Mouse (Mus musculus): ENCODE results near the gene Drap1.

Gene Drap1

DNA sequence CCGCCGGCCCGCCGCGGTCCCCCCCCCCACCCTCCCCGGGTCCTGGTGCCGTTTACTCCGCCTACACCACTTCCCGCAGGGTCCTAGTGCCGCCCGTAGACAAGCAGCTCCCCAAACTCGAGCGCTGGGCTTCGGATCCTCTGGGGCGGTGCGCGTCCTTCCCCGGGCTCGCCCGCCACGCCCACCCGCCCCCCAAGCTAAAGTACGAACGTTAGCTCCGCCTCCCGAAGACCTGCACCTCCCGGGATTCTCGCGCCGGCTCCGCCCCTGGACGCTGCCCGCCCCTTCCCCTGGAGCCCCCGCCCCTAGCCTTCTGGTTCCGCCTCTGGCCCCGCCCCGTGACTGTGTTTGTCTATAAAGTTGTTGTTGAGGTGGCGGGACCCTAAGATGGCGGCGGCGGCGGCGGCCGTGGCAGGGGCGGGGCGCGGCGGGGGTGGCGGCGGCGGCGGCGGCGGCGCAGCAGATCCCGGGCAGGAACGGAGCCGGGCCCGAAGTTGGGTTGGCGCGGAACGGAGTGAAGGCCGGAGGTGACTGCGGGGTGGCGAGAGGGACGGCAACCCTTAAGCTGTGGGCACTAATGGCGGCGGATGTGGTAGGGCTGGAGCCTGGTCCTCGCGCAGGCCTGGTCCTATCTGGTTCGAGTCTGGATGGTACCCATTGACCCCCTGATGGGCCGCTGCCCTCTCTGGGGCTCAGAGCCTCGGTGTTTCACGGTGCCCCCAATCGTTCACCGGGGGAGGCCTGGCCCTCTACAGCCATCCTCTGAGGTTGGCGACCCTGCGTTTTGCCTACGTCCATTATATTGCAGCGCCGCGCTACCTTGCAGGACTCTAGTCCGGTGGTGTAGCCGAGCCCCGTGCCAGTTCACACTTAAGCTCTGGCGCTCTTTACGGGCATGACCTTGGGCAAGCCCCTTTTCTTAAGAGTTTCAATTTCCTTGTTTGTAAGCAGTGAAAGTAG lies at the start of gene Drap1, which contains the start of gene AI837181:
Drap1 (minus strand) TSS at position 198 of the 960 bp plus-strand sequence.
AI837181 (plus strand) TSS at position 363 of the 960 bp plus-strand sequence.
- peak; percentile 98 for DNase-seq (ENCODE audit: low spot score)

DNA sequence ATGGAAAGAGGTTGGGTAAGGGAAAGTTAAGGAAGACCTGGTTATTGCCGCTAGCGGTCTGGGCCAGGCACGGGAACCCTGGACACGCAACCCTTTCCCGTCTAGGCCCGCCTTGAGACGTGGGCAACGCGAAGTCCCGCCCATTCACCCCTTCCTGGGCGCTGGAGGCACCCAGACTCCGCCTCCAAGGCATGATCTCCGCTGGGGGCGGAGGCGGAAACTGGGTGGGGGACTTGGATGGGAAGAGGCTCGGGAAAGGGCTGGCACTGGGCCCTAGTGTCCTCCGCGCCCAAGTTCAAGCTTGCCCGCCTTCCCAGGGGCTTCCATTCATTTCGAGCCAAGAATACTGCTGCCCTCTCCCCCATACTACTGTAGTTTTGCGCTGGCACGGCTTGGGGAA lies 48.9 kb upstream of the Drap1 start, which contains the start of gene Efemp2:
Efemp2 (plus strand) TSS at position 235 of the 400 bp plus-strand sequence.
- DNase-seq (ENCODE audit: low spot score), result peak; percentile 89

DNA sequence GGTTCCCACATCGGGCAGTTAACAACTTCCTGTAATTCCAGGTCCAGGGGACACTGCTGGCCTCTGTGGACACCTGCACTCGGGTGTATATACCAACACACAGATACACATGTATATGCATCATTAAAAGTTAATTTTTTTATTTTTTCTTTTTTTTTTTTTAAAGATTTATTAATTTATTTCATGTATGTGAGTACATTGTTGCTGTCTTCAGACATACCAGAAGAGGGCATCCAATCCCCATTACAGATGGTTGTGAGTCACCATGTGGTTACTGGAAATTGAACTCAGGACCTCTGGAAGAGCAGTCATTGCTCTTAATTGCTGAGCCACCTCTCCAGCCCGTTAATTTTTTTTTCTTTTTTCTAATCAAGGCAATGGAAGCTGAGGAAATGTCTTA lies 48.1 kb upstream of the Drap1 start:
- DNase-seq (ENCODE audit: low spot score), result no peak

DNA sequence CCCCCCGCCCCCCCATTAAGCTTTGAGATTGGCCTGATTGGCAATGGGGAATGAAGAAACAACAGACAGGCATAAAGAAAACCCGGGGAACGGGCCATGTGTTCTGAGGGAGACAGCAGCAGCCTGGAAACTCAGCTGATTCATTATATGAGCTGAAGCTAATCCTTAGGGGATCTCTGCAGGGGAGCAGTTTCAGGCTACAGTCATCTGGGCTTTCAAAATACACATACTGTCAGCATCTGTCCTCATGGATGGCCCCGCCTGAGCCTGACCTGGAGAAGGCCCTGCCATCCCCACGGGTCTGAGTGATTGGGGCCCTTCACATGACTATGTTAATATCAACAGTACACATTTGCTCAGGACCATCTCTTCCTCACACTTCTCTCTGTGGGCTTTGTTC lies 47.1 kb upstream of the Drap1 start:
- DNase-seq (ENCODE audit: low spot score), result no peak

DNA sequence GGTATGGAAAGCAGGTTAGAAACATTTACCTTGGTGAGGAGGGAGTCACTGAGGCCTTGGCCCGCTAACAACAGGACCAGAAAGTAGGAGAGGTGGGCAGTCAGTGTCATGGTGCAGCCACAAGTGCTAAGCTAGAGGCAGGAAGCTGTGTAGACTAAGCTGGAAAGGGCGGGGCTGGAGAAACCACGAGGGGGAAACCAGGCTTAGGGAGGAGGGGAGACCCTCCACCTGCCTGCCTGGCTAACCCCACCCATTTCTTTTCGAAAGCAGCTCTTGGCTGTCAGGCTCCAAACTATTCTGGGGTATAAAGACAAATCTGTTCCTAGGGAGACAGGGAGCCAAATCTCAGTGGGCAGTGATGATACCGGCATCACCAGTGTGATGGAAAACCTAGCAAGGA lies 43.6 kb upstream of the Drap1 start, which contains the start of gene Ctsw:
Ctsw (minus strand) TSS at position 134 of the 400 bp plus-strand sequence.
- DNase-seq (ENCODE audit: low spot score), result no peak

DNA sequence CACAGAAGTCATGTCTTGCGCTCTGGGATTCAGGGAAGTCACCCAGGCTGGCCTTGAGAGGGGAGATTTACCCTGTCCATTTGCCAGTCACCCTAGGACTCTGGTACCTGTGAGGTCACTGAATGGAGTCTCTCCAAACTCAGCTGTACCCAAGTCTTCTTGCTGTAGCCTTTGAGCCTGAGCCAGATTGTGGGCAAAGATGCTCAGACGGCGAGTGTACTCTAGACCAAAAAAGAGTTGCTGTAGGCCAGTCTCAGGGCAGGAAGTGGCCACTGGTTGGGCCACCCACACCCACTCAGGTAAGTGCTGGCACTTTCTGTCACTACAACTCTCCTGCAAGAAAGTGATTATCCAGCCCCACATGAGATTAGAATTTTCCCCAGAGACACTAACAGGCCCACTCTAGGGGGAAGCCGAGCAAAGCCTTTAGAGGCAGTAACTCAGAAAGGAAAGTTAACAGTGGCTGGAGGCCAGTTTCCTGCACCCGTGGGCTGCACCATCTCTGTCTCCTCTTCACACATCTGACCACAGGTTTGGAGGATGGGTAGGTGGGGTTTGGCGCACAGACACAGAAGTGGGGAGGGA lies 42.2 kb upstream of the Drap1 start:
- no peak for DNase-seq (ENCODE audit: low spot score)

DNA sequence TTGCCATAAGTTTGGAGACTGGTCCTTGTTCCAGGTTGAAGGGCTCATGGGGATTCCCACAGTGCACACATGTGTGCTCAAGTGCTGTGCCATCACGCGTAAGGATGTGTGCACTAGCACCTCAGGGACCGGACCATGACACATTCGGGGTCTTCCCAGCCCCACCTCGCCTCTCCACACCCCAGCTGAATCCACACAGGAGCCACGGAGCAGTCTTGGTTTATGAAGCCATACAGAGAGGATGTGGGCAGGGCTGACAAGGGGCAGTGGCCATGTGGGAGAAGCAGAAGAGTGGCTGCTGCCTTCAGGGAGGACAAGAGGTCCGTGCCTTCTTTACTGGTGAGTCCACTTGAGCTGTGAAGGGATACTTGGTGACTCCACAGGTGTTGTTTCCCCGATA lies 40.3 kb upstream of the Drap1 start:
- DNase-seq (ENCODE audit: low spot score), result no peak

DNA sequence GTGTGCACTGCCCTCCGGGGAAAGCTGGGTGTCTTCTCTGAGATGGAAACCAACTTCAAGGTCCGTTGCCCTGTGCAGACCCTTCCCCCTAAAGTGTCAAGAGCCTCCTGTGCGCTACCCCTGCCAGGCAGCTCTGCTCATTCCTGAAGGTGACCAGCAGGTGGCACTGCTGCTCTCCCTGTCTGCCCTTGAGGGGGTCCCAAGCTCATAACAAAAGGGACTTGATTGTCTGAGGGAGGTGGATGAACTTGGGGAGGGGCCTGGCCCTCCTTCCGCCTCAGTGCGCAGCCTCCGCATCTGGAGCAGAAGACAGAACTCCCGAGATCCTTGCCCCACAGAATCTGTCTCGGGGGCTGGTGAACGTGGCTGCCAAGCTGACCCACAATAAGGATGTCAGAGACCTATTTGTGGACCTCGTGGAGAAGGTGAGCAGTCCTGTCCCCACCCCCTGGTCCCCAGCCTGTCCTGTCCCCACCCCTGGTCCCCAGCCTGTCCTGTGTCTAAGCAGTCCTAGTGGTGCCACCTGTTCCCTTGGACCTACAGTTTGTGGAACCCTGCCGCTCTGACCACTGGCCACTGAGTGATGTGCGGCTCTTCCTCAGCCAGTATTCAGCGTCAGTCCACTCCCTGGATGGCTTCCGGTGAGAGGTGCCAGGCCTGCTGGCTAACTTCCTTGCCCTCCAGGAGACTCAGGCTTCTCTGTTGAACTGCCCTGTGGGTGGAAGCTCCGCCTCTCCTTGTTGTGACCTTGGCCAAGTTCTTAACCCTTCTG lies 39.2 kb upstream of the Drap1 start:
- peak; percentile 87 for DNase-seq (ENCODE audit: low spot score)

DNA sequence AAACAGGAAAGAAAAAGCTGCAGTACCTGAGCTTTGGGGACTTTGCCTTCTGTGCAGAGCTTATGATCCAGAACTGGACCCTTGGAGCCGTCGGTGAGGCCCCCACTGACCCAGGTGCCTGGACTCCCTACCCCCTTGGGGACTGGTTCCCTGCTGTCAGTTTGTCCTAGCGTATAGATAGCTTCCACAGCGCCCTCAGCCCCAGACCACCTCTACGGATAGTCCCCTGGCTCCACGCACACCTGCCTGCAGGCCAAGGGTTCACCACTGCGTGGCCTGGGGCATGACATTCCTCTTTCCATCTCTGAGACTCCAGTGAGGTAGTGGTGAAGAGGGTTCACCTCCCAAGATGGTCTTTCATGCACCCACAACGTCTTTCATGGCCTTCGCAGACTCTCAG lies 38.4 kb upstream of the Drap1 start:
- no peak for DNase-seq (ENCODE audit: low spot score)

DNA sequence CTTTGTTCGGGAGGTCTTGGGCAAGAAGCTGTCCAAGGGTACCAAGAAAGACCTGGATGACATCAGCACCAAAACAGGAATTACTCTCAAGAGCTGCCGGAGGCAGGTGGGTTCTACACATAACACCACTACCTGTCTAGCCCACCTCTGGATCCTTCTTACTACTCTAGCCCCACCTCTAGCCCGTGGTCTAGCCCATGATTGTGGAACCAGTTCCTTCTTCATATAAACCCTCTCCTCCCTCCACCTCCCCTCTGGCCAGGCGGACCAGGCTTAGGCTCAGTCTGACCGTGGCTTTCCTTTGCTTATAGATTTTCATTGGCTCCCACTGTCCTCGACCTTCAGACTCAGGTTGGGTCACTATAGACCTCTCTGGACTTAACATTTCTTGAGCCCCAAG lies 36.6 kb upstream of the Drap1 start:
- DNase-seq (ENCODE audit: low spot score), result no peak

DNA sequence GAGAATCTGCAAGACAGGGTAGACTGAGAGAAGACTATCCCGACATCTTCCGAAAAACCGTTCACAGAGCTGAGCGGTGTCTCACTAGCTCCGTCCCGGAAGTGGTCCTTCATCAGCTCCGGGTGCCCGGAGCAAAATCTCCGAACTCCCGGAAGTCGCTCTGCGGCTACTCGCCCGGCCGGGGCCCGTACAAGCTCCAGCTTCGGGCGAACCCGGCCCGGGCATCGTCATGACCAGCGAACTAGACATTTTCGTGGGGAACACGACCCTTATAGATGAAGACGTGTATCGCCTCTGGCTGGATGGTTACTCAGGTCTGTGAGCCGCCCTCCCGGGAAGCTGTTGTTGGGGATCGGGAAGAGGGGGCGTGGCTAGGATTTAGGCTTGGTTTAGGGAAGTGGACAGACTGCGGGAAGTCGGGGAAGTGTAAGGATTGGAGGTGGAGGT lies 35.7 kb upstream of the Drap1 start, which contains the start of gene Fibp:
Fibp (plus strand) TSS at position 151 of the 447 bp plus-strand sequence.
- peak; percentile 95 for DNase-seq (ENCODE audit: low spot score)

DNA sequence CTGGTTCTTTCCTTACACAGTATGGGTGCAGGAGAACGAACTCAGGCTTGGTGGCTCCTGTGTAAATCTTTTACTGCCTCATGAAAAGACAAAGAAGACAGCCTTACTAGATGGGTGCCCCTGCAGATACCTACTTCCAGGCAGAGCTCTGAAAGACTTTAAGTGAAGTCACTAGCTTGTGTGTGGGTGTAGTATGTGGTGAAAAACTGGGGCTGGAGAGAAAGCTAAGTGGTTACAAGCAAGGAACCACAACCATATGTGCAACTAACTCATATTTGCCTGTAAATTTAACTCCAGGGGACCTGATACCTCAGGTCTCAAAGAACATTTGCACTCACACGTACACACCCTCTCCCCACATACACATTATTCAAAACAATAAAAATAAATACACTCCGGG lies 35.1 kb upstream of the Drap1 start:
- no peak for DNase-seq (ENCODE audit: low spot score)

DNA sequence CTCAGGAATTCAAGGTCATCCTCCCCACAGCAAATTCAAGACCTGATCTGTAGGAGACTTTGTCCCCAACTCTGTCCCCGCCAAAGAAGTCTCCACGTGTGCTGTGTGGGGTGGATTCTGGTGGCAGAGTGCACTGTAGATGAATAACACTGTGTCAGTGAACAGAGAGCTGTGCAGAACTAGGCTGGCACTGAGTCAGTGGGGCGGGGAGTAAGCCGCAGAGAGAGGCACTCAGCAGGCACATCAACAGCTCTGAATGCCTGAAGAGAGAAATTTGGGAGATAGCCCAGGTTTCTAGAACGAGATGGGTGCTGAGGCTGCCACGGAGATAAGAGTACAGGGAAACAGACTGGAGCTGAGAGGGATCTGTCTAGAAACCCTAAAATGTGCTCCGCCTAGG lies 34.2 kb upstream of the Drap1 start:
- DNase-seq (ENCODE audit: low spot score), result no peak

DNA sequence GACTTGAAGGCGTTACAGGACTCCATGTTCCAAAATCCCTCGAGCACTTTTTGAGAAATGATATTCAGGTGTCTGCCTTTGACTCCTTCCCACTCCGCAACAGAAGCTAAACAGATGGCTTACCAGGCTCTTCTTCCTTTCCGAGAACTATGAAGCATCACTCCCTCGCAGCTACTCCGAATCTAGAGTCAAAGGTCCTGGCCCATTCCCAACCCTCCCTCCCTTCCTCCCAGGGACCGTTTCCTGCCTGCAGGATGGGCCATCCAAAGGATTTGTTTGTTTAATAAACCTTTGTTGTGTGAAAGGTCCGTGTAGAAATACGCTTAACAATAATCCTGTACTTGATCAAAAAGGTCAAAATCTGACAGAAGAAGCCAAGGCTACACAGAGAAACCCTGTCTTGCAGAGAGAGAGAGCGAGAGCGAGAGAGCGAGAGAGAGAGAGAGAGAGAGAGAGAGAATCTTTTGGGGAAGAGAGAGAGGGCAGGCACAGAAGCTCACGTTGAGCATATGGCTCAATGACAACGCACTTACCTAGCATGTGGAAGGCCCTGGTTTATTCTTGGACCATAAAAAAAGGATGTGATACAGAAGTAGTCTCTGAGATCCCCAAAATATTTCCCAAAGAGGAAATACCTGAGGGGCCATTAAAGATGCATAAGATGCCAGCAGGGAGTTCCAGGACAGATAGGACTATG lies 33.1 kb upstream of the Drap1 start, which contains the start of gene Ccdc85b:
Ccdc85b (minus strand) TSS at position 149 of the 697 bp plus-strand sequence.
- DNase-seq (ENCODE audit: low spot score), result no peak

DNA sequence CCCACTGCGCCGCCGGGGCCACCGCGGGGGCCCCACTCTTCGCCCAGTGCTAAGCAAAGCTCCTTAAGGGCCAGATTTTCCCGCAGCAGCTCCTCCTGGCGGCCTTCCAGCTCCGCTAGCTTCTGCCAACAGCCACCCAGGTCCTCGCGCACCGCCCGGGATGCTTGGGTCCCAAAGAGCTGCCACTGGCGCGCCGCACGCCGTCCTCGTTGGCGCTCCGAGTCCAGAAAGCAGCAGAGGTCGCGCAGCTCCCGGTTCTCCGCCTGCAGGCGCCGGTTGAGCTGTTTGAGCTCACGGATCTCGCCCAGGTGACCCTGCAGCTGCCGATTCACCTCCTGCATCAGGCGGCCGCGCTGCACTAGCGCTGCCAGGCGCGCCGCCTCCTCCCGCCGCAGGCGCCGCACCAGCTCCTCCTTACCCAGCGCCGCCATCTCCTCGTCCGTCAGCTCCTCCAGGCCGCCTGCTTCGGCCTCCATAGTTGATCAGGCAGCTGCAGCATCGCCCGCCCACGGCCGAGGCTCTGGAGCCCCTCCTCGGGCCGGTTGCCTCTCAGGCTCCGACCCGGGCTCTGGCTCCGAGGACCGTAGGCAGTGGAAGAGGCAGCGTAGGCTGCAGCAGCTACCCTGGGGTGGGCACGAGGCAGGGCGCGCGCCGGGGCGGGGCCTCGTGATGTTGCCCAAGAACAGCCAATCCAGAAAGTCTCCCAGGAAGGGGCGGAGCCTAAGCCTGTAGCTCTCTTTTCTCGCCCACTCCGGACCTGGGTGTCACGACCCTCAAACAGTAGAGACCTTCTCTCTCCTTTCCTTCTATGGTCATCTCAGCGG lies 32.4 kb upstream of the Drap1 start:
- DNase-seq (ENCODE audit: low spot score), result peak; percentile 98

DNA sequence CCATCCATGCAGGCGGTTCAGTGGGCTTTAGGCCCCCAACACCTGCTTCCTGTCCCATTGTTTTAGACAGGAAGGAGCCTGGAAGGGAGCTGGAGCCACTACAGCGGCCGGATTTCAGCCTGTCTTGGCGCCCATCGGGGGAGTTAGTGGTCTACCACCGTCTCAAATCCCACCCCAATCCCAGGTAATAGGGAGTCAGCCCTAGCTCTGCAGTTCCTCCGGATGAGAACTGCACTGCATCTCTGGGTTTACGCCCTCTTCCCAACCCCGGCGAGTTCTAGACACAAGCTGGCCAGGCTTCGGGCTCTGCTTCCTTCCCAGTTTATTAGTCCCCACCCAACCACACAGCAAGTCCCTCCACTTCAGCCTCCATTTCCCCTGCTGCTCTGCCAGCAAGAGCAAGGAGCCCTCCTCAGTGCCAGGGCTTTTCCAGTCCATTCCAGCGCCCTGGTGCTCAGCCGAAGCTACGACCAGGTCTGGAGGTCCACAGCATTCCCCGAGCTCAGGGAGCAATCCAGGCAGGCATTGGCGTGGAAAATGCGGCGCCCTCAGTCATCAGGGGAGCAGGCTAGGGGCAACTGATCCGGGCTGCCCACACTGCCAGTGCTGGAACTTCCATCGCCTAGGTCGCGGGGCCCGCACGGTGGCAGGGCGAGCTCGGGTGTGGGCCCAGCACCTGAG lies 31.6 kb upstream of the Drap1 start:
- DNase-seq (ENCODE audit: low spot score), result peak; percentile 44

DNA sequence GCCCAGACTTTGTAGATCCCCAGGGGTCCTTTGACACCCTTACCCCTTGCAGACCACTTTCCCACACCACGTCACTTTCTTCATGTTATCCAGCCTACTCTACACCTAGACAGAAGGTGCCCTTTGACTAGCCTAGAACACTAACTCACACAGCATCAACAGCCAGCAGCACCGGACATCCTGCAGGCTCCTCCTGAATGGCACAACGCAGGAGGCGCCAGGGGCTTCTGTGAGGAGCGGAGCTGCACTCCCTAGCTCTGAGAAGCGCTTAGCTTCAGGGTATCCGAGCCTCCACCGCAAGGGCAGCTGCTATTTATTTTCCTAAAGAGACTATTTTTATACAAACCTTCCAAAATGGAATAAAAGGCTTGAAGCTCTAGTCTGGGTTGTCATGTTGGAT lies 30.8 kb upstream of the Drap1 start:
- DNase-seq (ENCODE audit: low spot score), result no peak

DNA sequence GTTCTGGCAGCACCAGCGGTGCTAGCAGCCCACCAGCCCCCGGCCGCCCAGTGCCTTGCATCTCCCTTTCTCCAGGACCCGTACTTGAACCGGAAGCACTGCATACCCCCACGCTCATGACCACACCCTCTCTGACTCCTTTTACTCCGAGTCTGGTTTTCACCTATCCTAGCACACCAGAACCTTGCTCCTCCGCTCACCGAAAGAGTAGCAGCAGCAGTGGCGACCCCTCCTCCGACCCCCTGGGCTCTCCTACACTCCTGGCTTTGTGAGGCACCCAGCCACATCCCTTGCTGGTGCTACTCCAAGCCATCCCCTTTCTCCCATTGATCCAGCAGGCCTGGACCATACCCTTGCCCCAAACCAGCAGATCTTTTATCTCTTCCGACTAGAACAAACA lies 30.3 kb upstream of the Drap1 start:
- no peak for DNase-seq (ENCODE audit: low spot score)

DNA sequence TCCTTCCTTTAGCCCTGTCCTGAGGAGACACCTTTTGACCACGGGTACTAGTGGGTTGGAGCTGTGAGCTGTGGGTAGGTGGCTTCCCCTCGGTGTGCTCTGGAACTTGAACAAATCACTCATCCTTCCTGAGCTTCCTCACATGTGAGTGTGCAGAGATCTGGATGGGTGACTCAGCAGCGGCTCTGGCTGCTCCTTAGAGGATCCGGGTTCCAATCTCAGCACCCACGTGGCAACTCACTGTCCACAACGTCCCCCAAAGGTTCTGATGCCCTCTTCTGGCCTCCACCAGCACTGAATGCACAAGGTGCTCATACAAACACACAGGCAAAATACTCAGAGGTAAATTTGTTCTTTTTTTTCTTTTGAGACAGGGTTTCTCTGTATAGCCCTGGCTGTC lies 27.0 kb upstream of the Drap1 start:
- no peak for DNase-seq (ENCODE audit: low spot score)

DNA sequence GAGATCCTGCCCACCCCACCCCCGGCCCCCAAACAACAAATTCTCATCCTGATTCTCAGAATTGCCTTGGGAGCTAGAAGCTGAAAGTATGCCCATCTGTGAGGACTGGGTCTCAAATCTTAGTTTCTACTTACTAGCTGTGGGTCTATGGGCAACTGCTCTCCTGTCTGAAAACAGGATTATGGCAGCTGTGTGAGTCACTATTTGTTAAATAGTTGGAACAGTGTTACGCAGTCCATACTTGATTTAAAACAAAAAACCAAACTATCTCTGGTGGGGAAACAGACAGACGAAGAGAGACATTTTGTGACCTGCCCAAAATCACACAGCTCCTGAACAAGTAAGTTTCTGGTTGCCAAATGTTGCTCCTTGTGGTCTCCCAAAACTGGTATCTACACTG lies 24.9 kb upstream of the Drap1 start:
- DNase-seq (ENCODE audit: low spot score), result no peak

Measured in embryo, embryonic 10.5 days (tissue).